Mouse (Mus musculus) neural tube, embryonic 14.5 days (tissue): ENCODE measurements around the gene Ncoa5. TPM values are rescaled to one million over a fixed set of nuclear protein-coding genes. Genes with fewer than 3 reads are reported as not detected.

Experiments used
- ATAC-seq: fragments of 200-750 bp; cut with Nextera tagmentation; 2 replicates; pipeline ENCODE4 v1.8.0; 2017; ENCODE audit warnings: low read depth, mild to moderate bottlenecking, moderate TSS enrichment, moderate library complexity
- H3K27ac ChIP-seq: fragments of 300-500 bp; sonication (generic); 2 replicates; pipeline ENCODE4 v1.5.1; 2014; ENCODE audit warnings: low read depth, mild to moderate bottlenecking, control low read depth, low read length, moderate library complexity, mixed read lengths
- H3K27me3 ChIP-seq: fragments of 300-500 bp; sonication (generic); 2 replicates; pipeline ENCODE4 v1.6.1; 2014; ENCODE audit warnings: low read length; ENCODE audit not compliant: control insufficient read depth, insufficient read depth
- H3K36me3 ChIP-seq: fragments of 300-500 bp; sonication (generic); 2 replicates; pipeline ENCODE4 v1.6.1; 2014; ENCODE audit warnings: low read length, mixed read lengths; ENCODE audit not compliant: control insufficient read depth, insufficient read depth
- H3K4me1 ChIP-seq: fragments of 300-500 bp; sonication (generic); 2 replicates; pipeline ENCODE4 v1.6.1; 2014; ENCODE audit warnings: low read length; ENCODE audit not compliant: control insufficient read depth, insufficient read depth
- H3K4me2 ChIP-seq: fragments of 300-500 bp; sonication (generic); 2 replicates; pipeline ENCODE4 v1.6.1; 2014; ENCODE audit warnings: mild to moderate bottlenecking, low read depth, low read length, control low read depth
- H3K4me3 ChIP-seq: fragments of 300-500 bp; sonication (generic); 2 replicates; pipeline ENCODE4 v1.5.1; 2014; ENCODE audit warnings: low read depth, low read length, control low read depth, mixed read lengths
- H3K9ac ChIP-seq: fragments of 300-500 bp; sonication (generic); replicated peaks from 2 replicates; pipeline ENCODE4 v1.6.1; 2014; ENCODE audit warnings: low read depth, mild to moderate bottlenecking, control low read depth, low read length, mixed read lengths
- H3K9me3 ChIP-seq: fragments of 300-500 bp; sonication (generic); 2 replicates; pipeline ENCODE4 v1.6.1; 2016; ENCODE audit warnings: low read length; ENCODE audit not compliant: control insufficient read depth
- WGBS: fragments of 180-500 bp; shearing (Covaris S2); extraction: QIAGEN DNeasy Blood & Tissue Kit; methylation state at CpG from one replicate; pipeline ENCODE4 v1.1.7; 2014; 5-methylcytosine and 5-hydroxymethylcytosine counted together
- polyA plus RNA-seq: library from polyadenylated mRNA; unstranded; fragments of >200 nt; fragmentation: Nextera tagmentation; extraction: Ambion mirVana; gene quantifications from 2 replicates; pipeline ENCODE4 v1.2.1, GENCODE M21; 2014

Gene Ncoa5
- polyA plus RNA-seq, 1 experiment from 2014 or later = 79.5 TPM

DNA sequence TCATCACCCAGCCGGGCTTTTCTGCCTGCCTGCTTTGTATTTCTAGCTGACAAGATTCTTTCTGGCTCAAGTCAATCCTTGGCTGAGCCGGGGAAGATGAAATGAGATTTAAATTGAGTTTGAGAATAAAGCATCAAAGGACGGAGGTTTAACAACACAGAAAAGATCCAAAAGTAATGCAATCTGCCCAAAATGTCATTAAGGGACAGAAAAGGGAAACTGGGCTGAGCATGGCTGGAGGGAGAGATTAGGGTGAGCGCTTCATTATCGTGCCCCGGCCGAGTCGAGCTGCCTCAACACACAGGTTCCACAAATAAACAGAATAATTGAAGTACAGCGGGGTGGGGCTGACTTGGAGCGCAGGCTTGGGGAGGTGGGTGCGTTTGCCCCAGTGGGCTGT is 16.9 kb upstream of the Ncoa5 start:
- Histone ChIP-seq H3K27ac (no peak overlapping the region), H3K27me3 (0 out of 2 replicates have a peak, but pooled peaks cover 2% of the 10 kb centered on the region), H3K4me3 (no peak overlapping the region), H3K4me1 (no peaks in the 10 kb centered on the region), H3K4me2 (no peak overlapping the region), H3K36me3 (no peaks in the 10 kb centered on the region), H3K9me3 (no peaks in the 10 kb centered on the region), H3K9ac (no peak overlapping the region)
- 66% methylated on average over 11 of the region's 11 CpGs for WGBS
- ATAC-seq = no peak

DNA sequence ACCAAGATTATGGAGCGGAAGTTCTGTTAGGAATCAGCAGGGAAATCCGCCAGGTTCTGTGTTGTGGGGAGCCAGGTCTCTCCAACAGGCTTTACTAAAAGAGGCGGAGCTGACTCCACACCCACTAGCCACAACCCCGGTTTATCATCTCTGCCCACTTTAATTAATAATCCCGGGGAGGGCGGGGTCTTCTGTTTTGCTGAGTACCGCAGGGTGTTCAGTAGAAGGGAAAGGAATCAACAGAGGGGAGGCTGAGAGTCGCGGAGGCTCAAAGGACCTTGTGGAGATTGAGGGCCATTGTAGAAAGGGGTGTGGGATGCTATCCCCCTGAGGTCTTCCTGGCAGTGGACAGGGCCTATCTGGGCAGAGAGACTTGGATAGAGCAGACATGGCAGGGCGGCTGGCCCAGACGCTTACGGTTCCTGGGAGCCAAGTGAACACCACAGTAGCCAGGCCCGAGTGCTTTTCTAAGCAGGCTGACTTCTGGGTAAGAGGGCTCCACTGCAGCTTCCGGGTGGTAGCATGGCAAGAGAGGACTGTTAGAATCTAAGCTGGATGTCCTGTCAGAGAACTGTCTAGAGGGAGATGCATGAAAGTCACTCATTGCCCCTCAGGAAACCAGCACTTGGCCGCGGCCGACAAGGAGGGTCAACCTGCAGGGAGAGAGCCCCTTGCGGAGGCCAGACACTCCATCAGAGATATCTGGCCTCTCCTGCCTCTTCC is 16.3 kb upstream of the Ncoa5 start:
- H3K4me3 ChIP-seq = no peak overlapping the region
- H3K4me1 ChIP-seq = no peaks in the 10 kb centered on the region
- 0 out of 2 replicates have a peak, but pooled peaks cover 2% of the 10 kb centered on the region for H3K27me3 ChIP-seq
- H3K4me2 ChIP-seq = no peak overlapping the region
- no peak overlapping the region for H3K9ac ChIP-seq
- 82% methylated on average over 18 of the region's 18 CpGs for WGBS
- ATAC-seq = no peak
- no peaks in the 10 kb centered on the region for H3K36me3 ChIP-seq
- no peak overlapping the region for H3K27ac ChIP-seq
- no peaks in the 10 kb centered on the region for H3K9me3 ChIP-seq

DNA sequence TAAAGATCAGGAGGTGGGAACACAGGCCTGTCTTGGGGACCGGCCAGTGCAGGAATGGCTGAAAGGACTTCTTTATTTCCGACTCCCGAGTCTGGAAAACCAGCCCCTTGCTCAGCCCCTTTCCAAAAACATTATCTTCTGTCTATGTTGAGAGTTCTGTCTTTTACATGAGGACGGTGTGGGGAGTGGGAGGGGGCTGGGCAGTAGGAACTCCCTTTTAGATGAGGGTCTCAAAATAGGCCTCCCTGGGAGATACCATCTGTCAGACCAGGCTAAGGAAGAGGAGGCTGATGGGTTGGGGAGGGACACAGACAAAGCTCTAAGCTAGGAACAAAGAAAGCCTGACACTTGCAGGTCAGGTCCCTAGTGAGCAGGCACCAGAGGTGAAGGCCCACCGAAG is 14.4 kb upstream of the Ncoa5 start:
- no peak for ATAC-seq
- H3K36me3 ChIP-seq = no peaks in the 10 kb centered on the region
- H3K27me3 ChIP-seq = no peaks in the 10 kb centered on the region
- no peaks in the 10 kb centered on the region for H3K9me3 ChIP-seq
- H3K9ac ChIP-seq = no peak overlapping the region
- H3K4me3 ChIP-seq = no peak overlapping the region
- H3K4me1 ChIP-seq = no peaks in the 10 kb centered on the region
- WGBS = 61% methylated on average over 5 of the region's 5 CpGs
- no peak overlapping the region for H3K4me2 ChIP-seq
- H3K27ac ChIP-seq = no peak overlapping the region

DNA sequence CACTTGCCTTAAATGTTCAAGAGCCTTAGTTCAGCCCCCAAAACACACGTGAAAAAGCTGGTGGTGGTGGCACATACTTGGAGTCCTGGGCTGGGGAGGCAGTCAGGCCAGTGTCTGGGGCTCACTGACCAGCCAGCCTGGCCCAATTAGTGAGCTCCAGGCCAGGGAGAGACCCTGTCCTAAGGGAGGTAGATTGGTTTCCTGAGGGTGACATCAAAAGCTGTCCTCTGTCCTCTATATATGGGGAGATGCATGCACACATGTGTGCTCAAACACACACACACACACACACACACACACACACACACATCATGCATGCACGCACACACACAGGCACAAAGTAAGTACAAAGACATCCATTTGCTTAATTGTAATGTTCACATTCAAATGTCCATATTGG is 9.1 kb upstream of the Ncoa5 start:
- H3K27me3 ChIP-seq = no peaks in the 10 kb centered on the region
- H3K36me3 ChIP-seq = no peaks in the 10 kb centered on the region
- H3K9me3 ChIP-seq = no peaks in the 10 kb centered on the region
- WGBS = 33% methylated on average over 2 of the region's 2 CpGs
- peaks cover 11% of the 10 kb centered on the region for H3K4me1 ChIP-seq
- H3K9ac ChIP-seq = no peak overlapping the region
- no peak overlapping the region for H3K4me3 ChIP-seq
- peak overlapping the region; percentile 77 for H3K27ac ChIP-seq
- H3K4me2 ChIP-seq = peak overlapping the region; percentile 42; the same call in 1 of the 2 replicates
- no peak for ATAC-seq

DNA sequence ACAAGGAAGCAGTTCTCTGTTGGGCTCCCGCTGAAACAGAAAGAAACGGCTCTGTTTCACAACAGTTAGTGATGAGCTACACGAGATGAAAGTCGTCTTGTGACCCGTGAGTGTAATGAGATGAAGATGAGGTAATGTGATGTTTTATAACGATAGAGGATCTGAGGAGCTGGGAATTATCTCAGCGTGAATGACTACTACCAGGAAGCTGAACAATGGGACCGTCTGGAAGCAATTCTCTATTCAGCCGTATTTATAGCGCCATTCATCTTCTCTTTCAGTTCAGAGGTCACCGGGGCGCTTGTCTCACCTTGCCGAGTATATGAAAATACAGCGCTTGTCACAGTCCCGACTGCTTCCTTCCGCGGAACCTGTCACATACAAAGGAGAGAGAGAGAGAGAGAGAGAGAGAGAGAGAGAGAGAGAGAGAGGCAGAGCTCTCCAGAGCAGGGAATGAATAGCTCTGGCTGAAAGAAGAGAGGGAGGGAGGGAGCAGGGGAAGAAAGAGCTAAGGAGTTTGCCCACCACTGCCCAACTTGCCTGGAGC is 8.5 kb upstream of the Ncoa5 start:
- no peaks in the 10 kb centered on the region for H3K36me3 ChIP-seq
- under 1% methylated on average over 17 of the region's 17 CpGs for WGBS
- no peaks in the 10 kb centered on the region for H3K9me3 ChIP-seq
- H3K4me2 ChIP-seq = peak overlapping the region; percentile 42
- H3K9ac ChIP-seq = peak overlapping the region; percentile 1; the same call in 1 of the 2 replicates
- peak; percentile 62 for ATAC-seq
- H3K27ac ChIP-seq = peak overlapping the region; percentile 77
- H3K4me3 ChIP-seq = peak overlapping the region; percentile 0; the same call in 1 of the 2 replicates
- no peaks in the 10 kb centered on the region for H3K27me3 ChIP-seq
- H3K4me1 ChIP-seq = peaks cover 11% of the 10 kb centered on the region

DNA sequence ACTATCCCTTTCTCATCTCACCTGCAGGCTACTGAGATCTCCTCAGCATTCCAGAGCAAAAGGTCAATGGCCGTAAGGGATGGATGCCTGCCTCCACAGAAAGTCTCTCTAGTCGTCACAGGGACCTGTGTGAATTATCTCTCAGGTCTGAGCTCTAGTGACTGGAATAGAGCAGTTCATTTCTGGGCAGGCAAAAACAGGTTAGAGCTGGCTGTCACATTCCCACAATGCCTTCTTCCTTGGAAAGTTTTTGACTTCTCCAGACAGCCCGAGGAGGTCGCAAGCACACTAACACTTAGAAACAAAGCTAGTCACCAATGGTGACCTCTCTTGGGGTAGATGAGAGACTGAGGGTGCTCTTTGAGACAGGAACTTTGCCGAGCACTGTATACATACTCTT is 7.5 kb upstream of the Ncoa5 start:
- no peak overlapping the region for H3K9ac ChIP-seq
- no peaks in the 10 kb centered on the region for H3K9me3 ChIP-seq
- no peaks in the 10 kb centered on the region for H3K27me3 ChIP-seq
- H3K27ac ChIP-seq = no peak overlapping the region
- H3K4me2 ChIP-seq = no peak overlapping the region
- H3K4me3 ChIP-seq = no peak overlapping the region
- peaks cover 11% of the 10 kb centered on the region for H3K4me1 ChIP-seq
- 69% methylated on average over 5 of the region's 5 CpGs for WGBS
- H3K36me3 ChIP-seq = no peaks in the 10 kb centered on the region
- ATAC-seq = no peak

DNA sequence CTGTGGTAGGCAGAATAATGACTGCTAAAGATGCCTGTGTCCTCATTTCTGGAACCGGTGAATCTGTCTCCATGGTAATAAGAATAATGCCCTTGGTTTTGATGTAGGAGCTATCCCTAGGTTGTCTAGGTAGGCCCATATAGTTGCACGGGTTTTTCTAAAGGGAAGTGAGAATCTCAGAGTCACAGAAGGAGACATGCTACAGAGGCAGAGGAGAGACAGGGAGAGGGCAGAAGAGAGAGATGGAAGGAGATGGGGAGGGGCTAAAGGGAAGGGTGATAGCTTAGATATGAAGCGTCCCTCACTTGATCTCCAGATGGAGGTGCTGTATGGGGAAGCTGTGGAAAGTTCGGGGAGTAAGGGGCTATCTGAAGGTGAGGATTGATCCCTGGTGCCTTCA is 2.7 kb upstream of the Ncoa5 start:
- H3K27me3 ChIP-seq = no peaks in the 10 kb centered on the region; the same call in 1 of the 2 replicates
- no peak for ATAC-seq
- no peaks in the 10 kb centered on the region for H3K9me3 ChIP-seq
- H3K4me2 ChIP-seq = no peak overlapping the region
- H3K27ac ChIP-seq = no peak overlapping the region
- no peak overlapping the region for H3K9ac ChIP-seq
- 64% methylated on average over 4 of the region's 4 CpGs for WGBS
- H3K4me3 ChIP-seq = no peak overlapping the region
- H3K36me3 ChIP-seq = no peaks in the 10 kb centered on the region
- H3K4me1 ChIP-seq = peaks cover 16% of the 10 kb centered on the region

DNA sequence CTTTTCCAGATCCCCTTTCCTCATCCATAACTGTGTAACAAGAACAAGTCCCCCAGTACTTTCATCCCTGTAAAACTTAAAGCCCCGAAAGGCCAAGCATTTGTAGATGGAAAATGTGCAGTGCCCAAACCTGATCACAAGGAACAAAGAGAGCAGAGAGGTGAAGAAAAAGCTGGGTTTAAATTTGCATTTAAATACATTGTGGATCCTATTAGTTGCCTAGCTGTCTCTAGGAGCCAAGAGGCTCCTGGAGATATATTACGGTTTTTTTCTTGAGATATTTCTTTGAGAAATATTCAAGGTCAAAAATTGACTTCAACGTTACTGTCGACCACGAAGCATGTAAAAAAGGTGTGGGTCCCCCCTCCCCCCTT is 378 bp upstream of the Ncoa5 start:
- Histone ChIP-seq H3K27ac (peak overlapping the region; percentile 58; the same call in 1 of the 2 replicates), H3K27me3 (no peaks in the 10 kb centered on the region; the same call in 1 of the 2 replicates), H3K9ac (no peak overlapping the region), H3K4me3 (peak overlapping the region; percentile 98), H3K4me2 (peak overlapping the region; percentile 28; the same call in 1 of the 2 replicates), H3K4me1 (peaks cover 27% of the 10 kb centered on the region), H3K9me3 (no peaks in the 10 kb centered on the region), H3K36me3 (no peaks in the 10 kb centered on the region)
- WGBS = 8% methylated on average over 5 of the region's 5 CpGs
- ATAC-seq = 0 out of 2 replicates have a peak, but pooled peaks have one; percentile 5

DNA sequence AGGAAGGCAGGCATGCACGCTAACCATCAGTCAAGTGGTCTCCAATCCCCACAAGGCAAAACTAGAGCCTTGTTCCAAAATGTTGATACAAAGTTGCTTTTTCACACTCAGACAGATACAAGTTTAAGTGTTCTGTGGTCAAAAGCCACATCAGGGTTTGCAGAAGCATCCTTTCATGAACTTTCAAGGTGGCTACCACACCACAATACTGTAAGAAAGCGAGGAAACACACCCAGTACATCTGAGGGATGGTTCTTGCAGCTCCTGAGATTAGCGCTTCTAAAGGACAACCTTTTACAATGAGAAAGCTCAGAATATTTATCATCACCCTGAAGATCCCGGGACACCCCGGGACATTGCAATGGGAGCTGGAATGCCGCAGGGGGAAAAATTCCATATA is 1.4 kb downstream of the Ncoa5 start:
- Histone ChIP-seq H3K4me3 (peak overlapping the region; percentile 98), H3K4me2 (peak overlapping the region; percentile 87), H3K36me3 (no peaks in the 10 kb centered on the region), H3K9me3 (no peaks in the 10 kb centered on the region), H3K9ac (peak overlapping the region; percentile 97), H3K4me1 (peaks cover 27% of the 10 kb centered on the region), H3K27me3 (no peaks in the 10 kb centered on the region; the same call in 1 of the 2 replicates), H3K27ac (no peak overlapping the region)
- 36% methylated on average over 6 of the region's 6 CpGs for WGBS
- no peak for ATAC-seq
